9 mouse cellular contexts compared by ENCODE assay signal in the genomic region with DNA sequence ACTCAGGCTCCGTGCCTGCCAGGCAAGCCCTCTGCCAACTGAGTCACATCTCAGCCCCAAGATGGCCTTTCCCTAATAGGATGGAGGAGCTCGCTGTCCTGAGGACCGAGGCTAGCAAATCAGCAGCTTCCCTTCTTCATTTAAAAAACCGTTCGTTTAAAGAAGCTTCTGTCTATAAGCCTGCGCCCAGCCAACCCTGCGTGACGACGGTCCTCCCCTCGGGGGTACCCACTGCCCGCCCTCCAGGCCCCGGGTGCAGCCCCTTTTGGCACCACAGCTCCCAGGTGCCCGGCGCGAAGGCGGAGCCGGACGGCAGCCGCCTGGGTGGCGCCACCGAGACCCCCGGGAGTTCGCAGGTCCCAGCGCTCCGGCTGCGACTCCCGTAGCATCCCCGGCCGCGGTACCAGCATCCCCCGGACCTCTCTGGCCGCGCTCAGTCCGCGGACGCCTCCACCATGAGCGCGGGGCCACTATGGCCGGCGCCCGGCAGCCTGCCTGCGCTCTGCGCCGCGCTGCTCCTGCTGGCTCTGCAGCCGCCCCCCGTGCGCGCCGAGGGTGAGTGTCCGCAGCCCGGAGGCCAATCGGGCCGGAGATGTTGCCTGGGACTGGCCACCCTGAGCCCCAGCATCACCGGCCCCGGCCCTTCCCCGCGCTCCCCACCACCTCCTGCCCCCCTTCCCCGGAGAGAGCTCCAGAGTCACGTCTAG. TPM values are rescaled to one million over a fixed set of nuclear protein-coding genes. Genes with fewer than 3 reads are reported as not detected.
DNase-seq lines count a peak whose midpoint lies in the region; ATAC-seq and TF ChIP-seq lines count a peak whose summit lies in the region.
"Had no signal": no experiment of that assay in that cellular context is flagged by ENCODE, and none has a peak within 500 bp of the region (broad histone marks: within the 10 kb centered on the region; RNA-seq: fewer than 3 reads in every experiment).

A gene (plus strand): TSS at position 51 of the 707 bp plus-strand sequence.

- H3K36me3 ChIP-seq in heart, embryonic 15.5 days = no peaks in the 10 kb centered on the region
- H3K36me3 ChIP-seq in E14TG2a.4 (ENCODE audit: insufficient read depth, low read length) = no peaks in the 10 kb centered on the region
- no peaks in the 10 kb centered on the region for H3K36me3 ChIP-seq in embryonic facial prominence, embryonic 13.5 days
- H3K36me3 ChIP-seq in limb, embryonic 12.5 days = no peaks in the 10 kb centered on the region
- H3K36me3 ChIP-seq in stomach, embryonic 16.5 days (ENCODE audit: control insufficient read depth, insufficient read depth, low read length) = no peaks in the 10 kb centered on the region

- H3K4me1 ChIP-seq in heart, embryonic 15.5 days (replicated peaks) = peaks cover 10% of the 10 kb centered on the region
- H3K4me1 ChIP-seq in E14TG2a.4 (replicated peaks; ENCODE audit: low read depth, low read length) = peaks cover 47% of the 10 kb centered on the region
- H3K4me1 ChIP-seq in embryonic facial prominence, embryonic 13.5 days = peaks cover 10% of the 10 kb centered on the region
- 0 out of 2 replicates have a peak, but pooled peaks cover 4% of the 10 kb centered on the region for H3K4me1 ChIP-seq in limb, embryonic 12.5 days (replicated peaks)
- no peaks in the 10 kb centered on the region; the same call in 1 of the 2 replicates for H3K4me1 ChIP-seq in stomach, embryonic 16.5 days (ENCODE audit: control insufficient read depth, insufficient read depth, low read length)

- peak within 1 kb of the TSS; percentile 87 for H3K4me2 ChIP-seq in heart, embryonic 15.5 days
- H3K4me2 ChIP-seq in embryonic facial prominence, embryonic 13.5 days = peak within 1 kb of the TSS; percentile 90
- H3K4me2 ChIP-seq in limb, embryonic 12.5 days = peak within 1 kb of the TSS; percentile 87
- peak within 1 kb of the TSS; percentile 71 for H3K4me2 ChIP-seq in stomach, embryonic 16.5 days (ENCODE audit: low read depth, low read length)

- H3K27me3 ChIP-seq in heart, embryonic 15.5 days = peaks cover 49% of the 10 kb centered on the region
- peaks cover 43% of the 10 kb centered on the region for H3K27me3 ChIP-seq in E14TG2a.4 (ENCODE audit: insufficient read depth, low read length)
- peaks cover 47% of the 10 kb centered on the region for H3K27me3 ChIP-seq in embryonic facial prominence, embryonic 13.5 days
- peaks cover 51% of the 10 kb centered on the region for H3K27me3 ChIP-seq in limb, embryonic 12.5 days
- H3K27me3 ChIP-seq in stomach, embryonic 16.5 days (ENCODE audit: control insufficient read depth, insufficient read depth, low read length) = peaks cover 20% of the 10 kb centered on the region

- DNase-seq in heart, postnatal 4 days = no peak
- no peak for DNase-seq in natural killer cell, adult 2 months (ENCODE audit: low spot score in 2 of 2)
- DNase-seq in layer of hippocampus, adult 18-20 months (ENCODE audit: low spot score in 2 of 2) = no peak

- ATAC-seq in heart, embryonic 15.5 days (replicated peaks; ENCODE audit: insufficient number of reproducible peaks, insufficient read depth, low FRiP score, low read depth) = 0 out of 2 replicates have a peak, but pooled peaks have one; percentile 29
- peak; percentile 66; the same call in 1 of the 2 replicates for ATAC-seq in embryonic facial prominence, embryonic 13.5 days (ENCODE audit: insufficient number of reproducible peaks, insufficient read depth, low FRiP score, low TSS enrichment, low read depth)
- peak; percentile 43; the same call in 1 of the 2 replicates for ATAC-seq in limb, embryonic 12.5 days (ENCODE audit: insufficient number of reproducible peaks, insufficient read depth, low FRiP score, low TSS enrichment, low read depth)
- ATAC-seq in stomach, embryonic 16.5 days (ENCODE audit: insufficient read depth, low FRiP score) = peak; percentile 28

- TF ChIP-seq CTCF in E14TG2a.4 (conservative IDR thresholded peaks at IDR 0.05; ENCODE audit: low read length) = no peak

- H3K9ac ChIP-seq in heart, embryonic 15.5 days = peak within 1 kb of the TSS; percentile 28; the same call in 1 of the 2 replicates
- peak within 1 kb of the TSS; percentile 70 for H3K9ac ChIP-seq in embryonic facial prominence, embryonic 13.5 days
- H3K9ac ChIP-seq in limb, embryonic 12.5 days (replicated peaks) = peak within 1 kb of the TSS; percentile 61
- H3K9ac ChIP-seq in stomach, embryonic 16.5 days (ENCODE audit: low read length) = peak within 1 kb of the TSS; percentile 59

- no peaks in the 10 kb centered on the region for H3K9me3 ChIP-seq in heart, embryonic 15.5 days (replicated peaks)
- no peaks in the 10 kb centered on the region for H3K9me3 ChIP-seq in E14TG2a.4 (ENCODE audit: low read length)
- no peaks in the 10 kb centered on the region for H3K9me3 ChIP-seq in embryonic facial prominence, embryonic 13.5 days
- no peaks in the 10 kb centered on the region for H3K9me3 ChIP-seq in limb, embryonic 12.5 days
- H3K9me3 ChIP-seq in stomach, embryonic 16.5 days (replicated peaks; ENCODE audit: control insufficient read depth, low read length) = no peaks in the 10 kb centered on the region

- peak within 1 kb of the TSS; percentile 51 for H3K4me3 ChIP-seq in heart, embryonic 15.5 days
- peak within 1 kb of the TSS; percentile 85 for H3K4me3 ChIP-seq in E14TG2a.4 (replicated peaks; ENCODE audit: low read length)
- peak within 1 kb of the TSS; percentile 56 for H3K4me3 ChIP-seq in embryonic facial prominence, embryonic 13.5 days
- H3K4me3 ChIP-seq in limb, embryonic 12.5 days (replicated peaks) = peak within 1 kb of the TSS; percentile 57
- H3K4me3 ChIP-seq in stomach, embryonic 16.5 days (replicated peaks; ENCODE audit: low read length) = peak within 1 kb of the TSS; percentile 48

- no peak within 1 kb of the TSS for H3K27ac ChIP-seq in heart, embryonic 15.5 days
- no peak within 1 kb of the TSS for H3K27ac ChIP-seq in embryonic facial prominence, embryonic 13.5 days
- H3K27ac ChIP-seq in limb, embryonic 12.5 days = no peak within 1 kb of the TSS
- no peak within 1 kb of the TSS for H3K27ac ChIP-seq in stomach, embryonic 16.5 days (ENCODE audit: low read length)

- WGBS in heart, embryonic 15.5 days = under 1% methylated on average over 60 of the region's 60 CpGs
- WGBS in embryonic facial prominence, embryonic 13.5 days = under 1% methylated on average over 60 of the region's 60 CpGs
- WGBS in limb, embryonic 12.5 days = under 1% methylated on average over 59 of the region's 60 CpGs
- 1% methylated on average over 57 of the region's 60 CpGs for WGBS in stomach, embryonic 16.5 days

RNA-seq across cellular contexts. Expression of the gene that starts here (rescaled TPM):
- 0.53 and 4.1 TPM in 2 replicates for polyA plus RNA-seq in heart, embryonic 15.5 days (2015; fragmentation: Nextera tagmentation; extraction: Ambion mirVana)
- total RNA-seq in heart, postnatal 4 days (2021) = under 1 TPM; 0.52 to 0.69 TPM
- polyA plus RNA-seq in embryonic facial prominence, embryonic 13.5 days (2015; fragmentation: Nextera tagmentation; extraction: Ambion mirVana) = 19.7 and 32.3 TPM in 2 replicates
- polyA plus RNA-seq in limb, embryonic 12.5 days (2016; fragmentation: Nextera tagmentation; extraction: Ambion mirVana) = 4.8 and 8.4 TPM in 2 replicates
- 0.36 and 0.47 TPM in 2 replicates for polyA plus RNA-seq in stomach, embryonic 16.5 days (2015; fragmentation: Nextera tagmentation; extraction: Ambion mirVana)
- total RNA-seq in layer of hippocampus, adult 18-20 months (2021) = 1 to 10 TPM; 3.0 to 3.7 TPM
- total RNA-seq: MEL had no signal

Comparison
In these comparisons a context has a peak if more than half of its experiments do, and no peak if none do; other contexts are left out.
1. Peak in ATAC-seq, H3K4me3 ChIP-seq, H3K9ac ChIP-seq and H3K4me2 ChIP-seq in stomach, embryonic 16.5 days; RNA of the gene not detected or under 1 TPM.